8 mouse cellular contexts compared by ENCODE assay signal in the genomic region with DNA sequence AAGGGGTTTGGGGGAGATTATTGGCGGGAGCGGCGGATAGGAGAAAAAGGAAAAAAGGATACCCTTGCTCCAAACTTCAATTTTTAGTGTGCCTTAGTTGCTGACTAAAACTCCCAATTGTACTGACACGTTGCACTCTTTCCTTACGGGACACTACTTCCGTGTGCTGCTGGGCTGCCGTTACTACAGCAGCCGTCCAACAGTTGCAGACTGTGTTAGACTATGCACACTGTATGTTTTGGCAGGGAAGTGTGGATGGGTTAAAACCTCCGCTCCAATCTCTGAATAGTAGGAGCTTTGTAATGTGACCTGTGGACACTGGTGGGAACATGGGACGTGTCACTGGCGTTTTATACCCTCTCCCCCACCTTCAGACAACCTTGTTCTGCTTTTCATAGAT. TPM values are rescaled to one million over a fixed set of nuclear protein-coding genes. Genes with fewer than 3 reads are reported as not detected.
DNase-seq lines count a peak whose midpoint lies in the region; ATAC-seq and TF ChIP-seq lines count a peak whose summit lies in the region.

No protein-coding gene starts in this region.

- TF ChIP-seq CTCF in lung, adult 2 months (IDR thresholded peaks at IDR 0.05; ENCODE audit: insufficient read depth, low read length): no peak
- TF ChIP-seq CTCF in liver, postnatal 0 days (IDR thresholded peaks at IDR 0.05; ENCODE audit: low read depth): no peak
- TF ChIP-seq CTCF in small intestine, adult 2 months (IDR thresholded peaks at IDR 0.05; ENCODE audit: extremely low read depth, insufficient read length, insufficient replicate concordance, low read depth, low read length): no peak

- H3K4me3 ChIP-seq in lung, adult 2 months (replicated peaks; ENCODE audit: extremely low read depth, low read depth, low read length): peak overlapping the region; percentile 88
- peak overlapping the region; percentile 89 for H3K4me3 ChIP-seq in embryonic facial prominence, embryonic 13.5 days
- H3K4me3 ChIP-seq in hindbrain, embryonic 14.5 days (replicated peaks; ENCODE audit: low read length): peak overlapping the region; percentile 93
- peak overlapping the region; percentile 78 for H3K4me3 ChIP-seq in liver, postnatal 0 days (ENCODE audit: low read depth, low read length)
- peak overlapping the region; percentile 80 for H3K4me3 ChIP-seq in small intestine, adult 2 months (ENCODE audit: low read depth, low read length)

- H3K27ac ChIP-seq in embryonic facial prominence, embryonic 13.5 days: peak overlapping the region; percentile 98
- peak overlapping the region; percentile 99; the same call in 1 of the 2 replicates for H3K27ac ChIP-seq in hindbrain, embryonic 14.5 days
- peak overlapping the region; percentile 94 for H3K27ac ChIP-seq in liver, postnatal 0 days (ENCODE audit: low read depth)
- peak overlapping the region; percentile 82 for H3K27ac ChIP-seq in small intestine, adult 2 months (ENCODE audit: insufficient read depth, low read depth, low read length)

- peaks cover 15% of the 10 kb centered on the region for H3K36me3 ChIP-seq in embryonic facial prominence, embryonic 13.5 days
- H3K36me3 ChIP-seq in hindbrain, embryonic 14.5 days (replicated peaks; ENCODE audit: control insufficient read depth, insufficient read depth): peaks cover 6% of the 10 kb centered on the region
- H3K36me3 ChIP-seq in liver, postnatal 0 days (replicated peaks; ENCODE audit: insufficient read depth, low read length): peaks cover 2% of the 10 kb centered on the region; the same call in 1 of the 2 replicates
- no peaks in the 10 kb centered on the region for H3K36me3 ChIP-seq in small intestine, adult 2 months (ENCODE audit: control insufficient read depth, insufficient read depth, low read length)

- under 1% methylated on average over 11 of the region's 11 CpGs for WGBS in lung, adult 2 months
- WGBS in embryonic facial prominence, embryonic 13.5 days: 2% methylated on average over 11 of the region's 11 CpGs
- under 1% methylated on average over 11 of the region's 11 CpGs for WGBS in hindbrain, embryonic 14.5 days
- 0% methylated on average over 11 of the region's 11 CpGs for WGBS in liver, postnatal 0 days (ENCODE audit: insufficient replicate concordance)
- 1% methylated on average over 11 of the region's 11 CpGs for WGBS in small intestine, adult 2 months

- no peak for ATAC-seq in embryonic facial prominence, embryonic 13.5 days (ENCODE audit: insufficient number of reproducible peaks, insufficient read depth, low FRiP score, low TSS enrichment, low read depth)
- no peak for ATAC-seq in hindbrain, embryonic 14.5 days (ENCODE audit: low FRiP score)
- peak; percentile 31 for ATAC-seq in liver, postnatal 0 days

- H3K4me1 ChIP-seq in lung, adult 2 months (ENCODE audit: control insufficient read depth, insufficient read depth, low read length): peaks cover 9% of the 10 kb centered on the region; the same call in 1 of the 2 replicates
- H3K4me1 ChIP-seq in embryonic facial prominence, embryonic 13.5 days: peaks cover 14% of the 10 kb centered on the region
- peaks cover 14% of the 10 kb centered on the region for H3K4me1 ChIP-seq in hindbrain, embryonic 14.5 days (replicated peaks; ENCODE audit: control insufficient read depth, insufficient read depth, low read length)
- H3K4me1 ChIP-seq in liver, postnatal 0 days (ENCODE audit: insufficient read depth): peaks cover 12% of the 10 kb centered on the region; the same call in 1 of the 2 replicates
- H3K4me1 ChIP-seq in small intestine, adult 2 months (ENCODE audit: control insufficient read depth, insufficient read depth, insufficient read length, low read length): no peaks in the 10 kb centered on the region; the same call in 1 of the 2 replicates

- peak; percentile 12 for DNase-seq in lung, adult 2 months
- no peak for DNase-seq in lung, postnatal 10 days
- DNase-seq in hindbrain, embryonic 14.5 days (ENCODE audit: low spot score): no peak
- DNase-seq in liver, postnatal 0 days: peak; percentile 40
- no peak for DNase-seq in urinary bladder, adult 18-20 months (ENCODE audit: low spot score in 2 of 2)
- no peak for DNase-seq in spleen, adult 18-20 months

- peaks cover 3% of the 10 kb centered on the region; the same call in 1 of the 2 replicates for H3K9me3 ChIP-seq in embryonic facial prominence, embryonic 13.5 days
- H3K9me3 ChIP-seq in hindbrain, embryonic 14.5 days (ENCODE audit: control insufficient read depth, low read length): no peaks in the 10 kb centered on the region
- no peaks in the 10 kb centered on the region for H3K9me3 ChIP-seq in liver, postnatal 0 days (ENCODE audit: low read length)

- no peak for TF ChIP-seq POLR2A in lung, adult 2 months (IDR thresholded peaks at IDR 0.05; ENCODE audit: borderline replicate concordance, extremely low read depth, low read depth, low read length)
- no peak for TF ChIP-seq POLR2A in small intestine, adult 2 months (IDR thresholded peaks at IDR 0.05; ENCODE audit: low read depth, low read length)

- TF ChIP-seq EP300 in liver, postnatal 0 days (IDR thresholded peaks at IDR 0.05; ENCODE audit: low read depth): no peak

- H3K9ac ChIP-seq in embryonic facial prominence, embryonic 13.5 days: peak overlapping the region; percentile 98
- H3K9ac ChIP-seq in hindbrain, embryonic 14.5 days: peak overlapping the region; percentile 95
- H3K9ac ChIP-seq in liver, postnatal 0 days (replicated peaks): peak overlapping the region; percentile 86

- H3K27me3 ChIP-seq in embryonic facial prominence, embryonic 13.5 days: no peaks in the 10 kb centered on the region
- H3K27me3 ChIP-seq in hindbrain, embryonic 14.5 days (ENCODE audit: control insufficient read depth, insufficient read depth, low read length): no peaks in the 10 kb centered on the region
- no peaks in the 10 kb centered on the region for H3K27me3 ChIP-seq in liver, postnatal 0 days (ENCODE audit: insufficient read depth, low read length)
- no peaks in the 10 kb centered on the region for H3K27me3 ChIP-seq in small intestine, adult 2 months (ENCODE audit: control insufficient read depth, insufficient read depth, low read length)

- H3K4me2 ChIP-seq in embryonic facial prominence, embryonic 13.5 days: peak overlapping the region; percentile 85
- H3K4me2 ChIP-seq in hindbrain, embryonic 14.5 days (replicated peaks): peak overlapping the region; percentile 96
- peak overlapping the region; percentile 95 for H3K4me2 ChIP-seq in liver, postnatal 0 days (ENCODE audit: low read depth, low read length)

RNA-seq across cellular contexts. Expression of a gene that starts 0.9 kb away (rescaled TPM):
- polyA plus RNA-seq in lung, adult 2 months (2012; rRNA removed): 9.1 and 14.1 TPM in 2 replicates
- 17.6 and 21.7 TPM in 2 replicates for polyA plus RNA-seq in embryonic facial prominence, embryonic 13.5 days (2015; fragmentation: Nextera tagmentation; extraction: Ambion mirVana)
- 6.3 and 6.4 TPM in 2 replicates for polyA plus RNA-seq in hindbrain, embryonic 14.5 days (2014; fragmentation: Nextera tagmentation; extraction: Ambion mirVana)
- polyA plus RNA-seq in liver, postnatal 0 days (2015; fragmentation: Nextera tagmentation; extraction: Ambion mirVana): 3.6 and 4.1 TPM in 2 replicates
- polyA plus RNA-seq in small intestine, adult 2 months (2012; rRNA removed): 4.7 and 5.2 TPM in 2 replicates

RNA-seq across cellular contexts. Expression of a gene that starts 1.4 kb away (rescaled TPM):
- 17.7 and 22.5 TPM in 2 replicates for polyA plus RNA-seq in lung, adult 2 months (2012; rRNA removed)
- 280 and 282 TPM in 2 replicates for polyA plus RNA-seq in embryonic facial prominence, embryonic 13.5 days (2015; fragmentation: Nextera tagmentation; extraction: Ambion mirVana)
- polyA plus RNA-seq in hindbrain, embryonic 14.5 days (2014; fragmentation: Nextera tagmentation; extraction: Ambion mirVana): 195 and 213 TPM in 2 replicates
- polyA plus RNA-seq in liver, postnatal 0 days (2015; fragmentation: Nextera tagmentation; extraction: Ambion mirVana): 47.4 and 51.2 TPM in 2 replicates
- 7.1 and 9.3 TPM in 2 replicates for polyA plus RNA-seq in small intestine, adult 2 months (2012; rRNA removed)

Comparison
In these comparisons a context has a peak if more than half of its experiments do, and no peak if none do; other contexts are left out.
1. DNase-seq: peak in lung, adult 2 months (single experiment) and liver, postnatal 0 days (single experiment); none in lung, postnatal 10 days (single experiment), hindbrain, embryonic 14.5 days (single experiment), urinary bladder, adult 18-20 months (0 of 2) and spleen, adult 18-20 months (0 of 2).
2. Peak in every context shown above with its lines, with median percentiles within 50 percentile points of each other: H3K4me3 ChIP-seq, H3K27ac ChIP-seq, H3K4me2 ChIP-seq and H3K9ac ChIP-seq.